Mouse (Mus musculus): ENCODE measurements around the gene Uhrf1.
A peak's percentile ranks its signal among the peaks of the same experiment; 100 is the strongest.
"Not testable (repeated sequence)": the region's sequence is repeated elsewhere in the genome, so short reads cannot be mapped to it uniquely, and the experiment has no call there.

The Uhrf1 gene

DNA sequence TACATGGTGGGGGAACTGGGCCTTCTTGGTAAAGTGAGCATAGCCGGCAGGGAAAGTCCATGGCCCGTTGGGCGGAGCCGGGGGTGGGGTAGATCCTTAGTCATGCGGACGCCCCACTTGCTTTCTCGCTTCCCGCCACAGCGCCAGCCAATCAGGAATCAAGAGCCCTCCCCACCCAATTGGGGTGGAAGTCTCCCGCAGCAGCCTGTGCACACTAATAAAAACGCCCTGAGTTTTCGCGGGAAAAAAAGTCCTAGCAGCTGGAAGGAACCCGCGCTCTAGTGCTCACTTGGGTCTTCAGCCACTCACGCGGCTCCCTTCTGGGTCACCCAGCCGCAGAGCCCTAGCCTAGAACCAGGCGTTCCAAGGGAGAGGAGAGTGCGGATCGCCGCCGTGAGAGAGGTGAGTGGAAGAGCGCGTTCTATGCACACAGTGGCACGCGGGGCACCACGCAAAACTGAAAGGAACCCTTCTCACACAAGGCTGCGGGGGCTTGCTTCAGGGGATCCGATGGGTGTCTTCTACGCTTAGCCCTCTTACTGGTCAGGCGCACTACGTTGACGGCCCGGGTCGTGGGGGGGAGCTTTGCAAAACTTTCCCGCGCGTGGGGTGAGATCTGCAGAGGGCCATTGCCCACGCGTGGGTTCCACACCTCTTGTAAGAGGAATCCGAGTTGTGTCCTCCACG is at the start of gene Uhrf1:
Gene Uhrf1 (plus strand): TSS at position 162 of the 687 bp plus-strand sequence.
- peak; percentile 67 for DNase-seq (ENCODE audit: low spot score)

DNA sequence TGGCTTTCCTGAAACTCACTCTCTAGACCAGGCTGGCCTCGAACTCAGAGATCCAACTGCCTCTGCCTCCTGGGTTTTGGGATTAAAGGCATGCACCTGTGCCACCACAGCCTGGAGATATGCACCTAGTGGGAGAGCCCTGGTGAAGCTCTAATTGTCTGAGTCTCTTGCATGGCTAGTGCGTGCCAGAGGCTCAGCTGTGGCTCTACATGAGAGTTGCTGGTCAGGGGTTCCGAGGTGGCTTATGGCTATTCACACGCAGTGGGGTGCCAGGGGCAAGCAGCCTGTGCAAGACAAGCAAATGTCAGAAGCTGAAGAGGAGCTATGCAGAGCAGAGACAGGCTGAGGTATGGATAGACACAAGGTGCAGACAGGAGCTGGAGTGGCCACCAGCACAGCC is 48.4 kb upstream of the Uhrf1 start:
- no peak for DNase-seq (ENCODE audit: low spot score)

DNA sequence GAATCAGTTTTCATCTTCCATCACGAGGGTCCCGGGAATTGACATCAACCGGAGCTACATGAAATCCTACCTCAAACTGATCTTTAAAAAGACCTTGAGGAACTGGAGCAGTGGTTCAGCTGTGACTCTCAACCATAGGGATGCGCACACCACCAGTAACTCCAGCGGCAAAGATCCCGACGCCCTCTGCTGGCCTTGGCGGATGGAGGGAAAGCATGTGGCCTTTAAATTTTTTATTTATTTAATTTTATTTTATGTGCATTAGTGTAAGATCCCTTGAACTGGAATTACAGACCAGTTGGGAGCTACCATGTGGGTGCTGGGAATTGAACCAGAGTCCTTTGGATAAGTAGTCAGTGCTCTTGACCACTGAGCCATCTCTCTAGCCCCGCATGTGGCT is 47.7 kb upstream of the Uhrf1 start:
- peak; percentile 24 for DNase-seq (ENCODE audit: low spot score)

DNA sequence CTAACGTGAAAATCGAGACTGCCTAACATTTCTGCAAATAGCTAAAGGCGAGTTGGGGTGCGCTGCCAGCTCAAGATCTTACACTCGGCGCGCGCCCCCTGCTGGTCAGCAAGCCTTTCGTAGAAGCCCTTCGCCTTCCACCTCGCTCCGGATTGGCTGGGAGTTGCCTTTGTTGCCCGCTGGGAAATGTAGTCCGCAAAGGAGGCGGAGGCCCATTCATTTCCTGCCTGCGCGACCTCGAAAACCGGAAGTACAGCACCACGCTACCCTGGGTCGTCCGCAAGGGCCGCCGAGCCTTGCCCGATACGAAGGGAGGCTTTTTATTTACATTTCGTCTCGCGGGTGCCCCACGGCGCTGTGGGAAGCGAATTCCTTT is 47.3 kb upstream of the Uhrf1 start:
- peak; percentile 99 for DNase-seq (ENCODE audit: low spot score)

DNA sequence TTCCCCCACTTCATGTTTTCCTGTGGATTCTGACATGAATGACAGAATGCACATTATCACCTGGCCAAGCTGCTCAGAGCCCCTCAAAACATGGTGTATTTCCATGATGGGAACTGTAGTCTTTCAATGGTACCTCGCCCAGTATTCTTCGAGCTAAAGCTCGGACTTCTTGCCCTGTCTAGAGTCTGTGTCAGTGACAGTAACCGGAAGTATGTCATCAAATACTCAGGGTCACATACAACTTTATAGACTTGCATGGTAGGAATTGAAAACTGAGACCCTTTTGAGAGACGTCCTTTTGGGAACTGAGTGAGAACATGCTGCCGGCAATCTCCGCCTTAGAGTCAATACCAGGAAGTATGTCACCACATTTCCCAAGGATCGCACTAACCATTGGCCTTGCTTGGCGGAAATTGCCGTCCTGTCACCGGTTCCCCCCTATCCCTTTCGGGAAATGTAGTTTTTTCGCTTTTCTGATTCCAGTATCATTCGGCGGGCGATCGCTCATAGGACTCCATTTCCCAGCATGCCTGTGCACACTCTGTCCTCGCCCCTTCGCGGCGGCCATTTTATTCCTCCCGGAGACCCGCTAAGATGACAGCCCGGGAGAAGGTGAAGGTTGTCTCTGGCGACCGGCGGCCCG is 46.8 kb upstream of the Uhrf1 start, which contains the start of gene Fem1a:
Gene Fem1a (plus strand): TSS at position 572 of the 643 bp plus-strand sequence.
- peak; percentile 99 for DNase-seq (ENCODE audit: low spot score)

DNA sequence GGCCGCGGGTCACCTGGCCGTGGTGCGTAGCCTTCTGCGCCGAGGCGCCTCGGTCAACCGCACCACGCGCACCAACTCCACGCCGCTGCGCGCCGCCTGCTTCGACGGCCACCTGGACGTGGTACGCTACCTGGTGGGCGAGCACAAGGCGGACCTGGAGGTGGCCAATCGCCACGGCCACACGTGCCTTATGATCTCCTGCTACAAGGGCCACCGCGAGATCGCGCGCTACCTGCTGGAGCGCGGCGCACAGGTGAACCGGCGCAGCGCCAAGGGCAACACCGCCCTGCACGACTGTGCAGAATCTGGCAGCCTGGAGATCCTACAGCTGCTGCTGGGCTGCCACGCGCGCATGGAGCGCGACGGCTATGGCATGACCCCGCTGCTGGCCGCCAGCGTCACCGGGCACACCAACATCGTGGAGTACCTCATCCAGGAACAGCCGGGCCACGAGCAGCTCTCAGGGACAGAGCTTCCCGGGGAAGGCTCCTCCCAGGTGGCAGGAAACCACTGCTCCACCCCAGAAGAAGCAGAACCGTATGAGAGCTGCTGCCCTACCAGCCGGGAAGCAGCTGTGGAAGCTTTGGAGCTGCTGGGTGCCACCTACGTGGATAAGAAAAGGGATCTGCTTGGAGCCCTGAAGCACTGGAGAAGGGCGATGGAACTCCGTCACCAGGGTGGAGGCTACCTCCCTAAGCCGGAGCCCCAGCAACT is 45.8 kb upstream of the Uhrf1 start:
- no peak for DNase-seq (ENCODE audit: low spot score)

DNA sequence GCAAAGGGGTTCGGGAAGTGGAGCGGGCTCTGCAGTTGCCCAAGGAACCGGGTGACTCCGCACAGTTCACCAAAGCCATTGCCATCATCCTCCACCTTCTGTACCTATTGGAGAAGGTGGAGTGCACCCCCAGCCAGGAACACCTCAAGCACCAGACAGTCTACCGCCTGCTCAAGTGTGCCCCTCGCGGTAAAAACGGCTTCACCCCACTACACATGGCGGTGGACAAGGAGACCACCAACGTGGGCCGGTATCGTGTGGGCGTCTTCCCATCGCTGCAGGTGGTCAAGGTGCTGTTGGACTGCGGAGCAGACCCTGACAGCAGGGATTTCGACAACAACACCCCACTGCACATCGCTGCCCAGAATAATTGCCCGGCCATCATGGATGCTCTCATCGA is 44.9 kb upstream of the Uhrf1 start:
- DNase-seq (ENCODE audit: low spot score) = not testable (repeated sequence)

DNA sequence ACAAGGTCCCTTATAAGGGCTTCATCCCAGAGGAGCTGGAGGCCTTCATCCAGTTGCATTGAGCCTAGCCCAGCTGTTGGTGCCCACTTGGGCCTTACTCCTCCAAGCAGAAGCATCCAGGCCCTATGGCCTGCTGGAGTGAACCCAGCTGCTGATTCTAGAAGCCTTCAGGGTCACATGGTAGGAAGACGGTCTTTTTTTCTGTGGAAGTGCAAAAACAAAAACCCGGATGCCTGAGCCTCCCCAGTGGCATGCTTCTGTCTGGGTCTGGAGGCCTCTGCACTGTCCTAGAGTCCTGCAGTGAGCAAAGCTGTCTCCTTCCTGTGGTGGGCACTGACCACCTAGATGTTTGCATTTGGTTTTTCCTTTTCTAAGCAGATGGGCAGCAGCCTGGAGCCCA is 44.3 kb upstream of the Uhrf1 start:
- DNase-seq (ENCODE audit: low spot score) = not testable (repeated sequence)

DNA sequence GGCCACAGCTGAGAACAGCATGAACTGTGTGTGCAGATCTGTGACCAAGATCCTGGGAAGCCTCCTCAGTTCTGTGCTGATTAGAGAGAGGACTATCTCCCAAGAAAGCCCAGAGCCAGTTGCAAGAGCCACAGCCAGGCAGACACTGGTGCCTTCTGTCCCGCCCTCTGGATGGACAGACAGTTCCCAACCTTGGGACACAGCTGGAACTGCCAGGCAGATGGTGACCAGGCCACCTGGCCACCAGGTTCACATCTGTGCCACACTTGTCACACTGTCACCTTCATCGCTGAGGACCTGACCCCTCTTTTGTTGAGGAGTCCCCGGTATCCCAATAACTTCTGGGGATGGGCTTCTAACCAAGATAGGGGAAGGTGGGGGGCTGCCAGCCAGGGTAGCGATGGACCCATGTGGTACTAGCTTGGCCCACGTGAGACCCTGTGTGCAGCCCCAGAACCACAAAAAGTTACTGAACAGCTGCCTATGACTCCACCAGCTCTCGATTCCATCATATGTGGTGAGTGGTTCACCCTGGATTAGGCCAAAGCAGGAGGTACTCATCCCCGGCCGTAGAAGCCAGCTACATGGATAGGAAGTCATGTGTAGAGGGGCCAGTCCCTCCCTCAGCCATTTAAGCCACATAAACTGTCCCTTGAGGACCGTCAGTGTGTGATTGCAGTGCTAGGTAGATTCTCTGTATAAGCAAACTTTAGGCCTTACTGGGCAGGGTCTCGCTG is 43.7 kb upstream of the Uhrf1 start:
- no peak for DNase-seq (ENCODE audit: low spot score)

DNA sequence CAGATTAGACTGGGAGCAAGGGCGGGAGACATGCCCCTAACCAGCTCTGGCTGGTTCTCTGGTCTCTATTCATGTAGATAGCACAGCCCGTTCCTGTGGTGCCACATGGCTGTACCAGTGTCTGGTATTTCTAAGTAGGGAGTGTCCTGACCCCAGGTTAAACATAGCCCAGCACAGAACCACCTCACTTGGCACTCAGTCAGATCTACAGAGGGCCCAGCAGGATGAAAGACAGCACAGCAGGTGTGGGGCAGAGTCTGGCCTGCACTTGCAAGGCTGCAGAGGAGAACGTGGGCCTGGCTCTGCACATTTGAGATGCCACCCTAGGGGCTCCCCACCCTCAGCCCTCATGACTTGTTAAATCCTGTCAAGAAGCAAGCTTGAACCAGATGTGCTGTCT is 42.0 kb upstream of the Uhrf1 start:
- DNase-seq (ENCODE audit: low spot score) = peak; percentile 34

DNA sequence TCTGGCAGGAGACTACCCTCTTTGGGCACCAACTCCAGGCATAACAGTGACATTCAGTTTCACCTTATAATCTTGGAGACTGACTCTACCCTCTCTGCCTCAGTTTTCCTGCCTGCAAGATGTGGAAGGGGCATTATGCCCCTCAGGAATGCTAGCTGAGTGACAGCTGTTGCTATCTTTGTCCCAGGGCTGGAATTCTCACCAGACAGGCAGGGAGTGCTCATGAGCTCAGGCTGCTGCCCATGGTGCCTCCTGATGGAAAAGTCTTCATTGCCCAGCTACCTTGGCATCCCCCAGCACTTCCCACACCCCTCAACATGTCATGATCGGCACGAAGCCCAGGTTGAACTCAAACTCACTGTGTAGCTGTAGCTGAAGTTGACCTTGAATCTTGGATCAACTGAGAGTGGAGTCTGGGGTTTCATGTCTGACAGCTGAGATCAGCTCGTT is 40.5 kb upstream of the Uhrf1 start:
- DNase-seq (ENCODE audit: low spot score) = no peak

DNA sequence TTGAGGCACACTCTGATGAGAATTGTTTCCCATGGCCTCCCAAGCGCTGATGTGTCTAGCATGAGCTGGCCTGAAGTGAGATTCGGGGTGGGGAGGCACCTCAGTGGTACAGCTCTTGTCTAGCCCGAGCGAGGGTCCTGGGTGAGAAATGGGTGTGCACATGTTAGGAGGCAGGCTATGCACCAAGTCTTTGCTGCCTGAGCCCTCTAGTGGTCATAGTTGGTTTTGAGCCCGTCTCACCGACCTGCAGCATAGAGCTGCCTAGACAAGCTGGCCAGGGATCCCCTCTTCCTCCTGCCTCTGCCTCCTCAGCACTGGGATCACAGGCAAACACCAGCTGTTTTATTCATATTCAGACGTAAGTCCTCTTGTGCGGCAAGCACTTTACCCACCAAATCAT is 39.1 kb upstream of the Uhrf1 start:
- DNase-seq (ENCODE audit: low spot score) = peak; percentile 85

DNA sequence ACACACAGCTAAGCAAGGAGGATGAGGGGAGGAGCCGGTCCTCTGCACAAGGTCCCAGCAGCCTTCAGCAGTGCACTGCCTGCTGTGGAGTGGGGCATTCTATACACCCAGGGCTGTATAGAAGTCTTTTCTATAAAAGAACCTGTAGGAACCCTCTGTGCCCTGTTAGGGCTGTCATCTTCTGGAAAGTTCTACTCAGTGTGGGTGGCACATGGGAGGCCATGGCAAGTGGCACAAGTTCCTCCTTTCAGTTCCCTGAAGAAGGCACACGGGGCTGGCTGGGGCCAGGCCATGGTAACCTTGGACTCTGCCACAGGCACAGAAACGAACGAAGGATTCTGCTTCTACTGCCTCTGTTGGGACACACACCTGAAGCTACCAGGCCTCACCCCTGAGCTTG is 38.1 kb upstream of the Uhrf1 start:
- DNase-seq (ENCODE audit: low spot score) = no peak

DNA sequence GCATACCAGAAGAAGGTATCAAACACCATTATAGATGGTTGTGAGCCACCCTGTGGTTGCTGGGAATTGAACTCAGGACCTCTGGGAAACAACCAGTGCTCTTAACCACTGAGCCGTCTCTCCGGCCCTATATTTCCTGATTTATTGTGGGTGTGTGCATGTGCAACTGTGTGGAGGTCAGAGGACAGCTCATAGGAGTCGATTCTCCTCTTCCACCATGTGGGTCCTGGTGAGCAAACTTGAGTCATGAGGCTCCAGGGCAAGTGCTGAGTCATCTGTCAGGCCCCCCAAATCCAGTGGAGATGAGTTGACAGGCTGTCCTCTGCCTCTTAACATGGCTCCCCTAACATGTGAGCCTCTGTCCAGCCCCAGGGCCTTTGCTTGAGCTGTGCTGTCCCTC is 37.3 kb upstream of the Uhrf1 start:
- DNase-seq (ENCODE audit: low spot score) = no peak

DNA sequence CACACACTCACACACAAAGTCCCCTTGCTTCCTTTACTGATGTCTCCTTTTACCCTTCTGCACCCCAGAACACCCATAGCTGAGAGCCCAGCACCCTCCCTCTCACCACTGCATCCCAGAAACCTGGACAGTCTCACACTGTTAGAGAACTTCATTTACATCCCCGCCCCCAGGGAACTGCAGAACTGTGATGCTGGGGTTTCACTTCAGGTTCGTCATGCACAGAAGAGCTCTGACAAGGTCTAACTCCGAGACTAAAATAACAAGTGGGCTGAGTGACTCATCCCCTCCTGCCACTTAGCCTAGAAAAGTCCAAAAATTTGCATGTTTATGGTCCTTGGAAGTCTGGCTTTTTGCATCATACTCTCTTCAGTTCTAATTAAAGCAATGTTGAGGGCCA is 36.9 kb upstream of the Uhrf1 start:
- DNase-seq (ENCODE audit: low spot score) = peak; percentile 56

DNA sequence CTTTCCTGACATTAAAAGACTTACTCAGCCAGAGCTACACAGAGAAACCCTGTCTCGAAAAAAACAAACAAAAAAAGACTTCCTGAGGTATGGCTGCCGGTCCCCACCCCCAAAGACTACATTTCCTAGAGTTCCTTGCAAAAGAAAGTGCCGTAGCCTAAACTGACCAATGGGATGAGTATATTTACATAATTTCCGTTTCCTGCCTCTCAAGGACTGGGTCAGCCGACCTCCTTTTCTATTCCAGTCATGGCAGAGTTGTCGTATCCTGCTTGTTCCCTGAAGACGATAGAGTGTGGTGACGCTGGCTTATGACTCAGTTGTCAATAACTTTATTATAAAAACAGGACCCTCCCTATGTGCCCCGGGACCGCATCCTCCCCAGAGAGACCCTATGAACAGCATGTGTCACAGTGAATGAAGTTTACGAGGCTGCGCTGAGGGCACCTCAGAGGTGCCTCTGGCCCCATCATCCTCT is 33.9 kb upstream of the Uhrf1 start:
- peak; percentile 90 for DNase-seq (ENCODE audit: low spot score)

DNA sequence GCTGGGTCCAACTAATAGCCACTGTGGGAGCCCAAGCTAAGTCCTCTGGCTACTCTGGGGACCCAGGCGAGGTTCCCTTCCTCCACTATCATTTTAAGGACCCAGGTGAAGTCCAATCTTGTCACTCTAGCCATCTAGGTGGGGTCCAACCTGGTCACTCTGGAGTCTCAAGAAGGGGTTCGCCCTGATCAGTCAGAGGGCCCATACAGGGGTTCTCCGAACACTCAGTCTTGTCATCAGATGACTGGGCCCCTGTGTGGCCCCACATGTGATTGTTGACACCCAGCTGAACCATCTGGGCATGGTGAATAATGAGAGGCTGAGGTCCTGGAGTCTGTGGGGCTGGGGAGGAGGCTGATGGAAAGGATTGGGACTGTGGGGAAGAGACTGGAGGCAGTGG is 33.4 kb upstream of the Uhrf1 start:
- DNase-seq (ENCODE audit: low spot score) = no peak

DNA sequence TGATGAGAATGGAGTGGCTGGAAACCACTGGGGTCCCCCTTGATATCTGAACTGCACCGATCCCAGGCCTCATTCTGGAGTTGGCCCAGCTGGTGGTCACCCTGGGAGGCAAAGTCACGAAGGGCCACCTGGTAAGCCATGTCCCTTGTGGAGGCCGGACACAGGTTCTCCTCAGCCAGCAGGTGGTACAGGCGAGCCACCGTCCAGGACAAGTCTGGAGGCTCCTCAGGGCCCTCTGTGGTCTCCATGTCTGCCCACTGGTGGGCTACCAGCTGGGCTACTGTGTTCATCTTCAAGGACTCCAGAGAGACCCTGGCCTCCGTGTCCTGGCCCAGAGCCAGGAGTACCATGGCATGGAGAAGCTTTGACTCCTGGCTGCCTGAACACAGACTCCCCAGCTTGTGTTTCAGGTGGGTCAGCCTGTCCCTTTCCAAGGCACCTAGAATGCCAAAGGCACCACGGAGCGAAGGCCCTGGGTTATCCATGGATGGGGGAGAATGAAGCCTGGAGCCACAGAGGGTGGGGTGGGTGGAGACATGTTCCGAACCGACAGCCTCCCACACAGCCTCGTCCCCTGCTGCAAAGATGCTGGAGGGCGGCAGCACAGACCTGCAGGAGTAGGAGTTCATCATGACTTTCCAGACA is 31.4 kb upstream of the Uhrf1 start:
- DNase-seq (ENCODE audit: low spot score) = no peak

DNA sequence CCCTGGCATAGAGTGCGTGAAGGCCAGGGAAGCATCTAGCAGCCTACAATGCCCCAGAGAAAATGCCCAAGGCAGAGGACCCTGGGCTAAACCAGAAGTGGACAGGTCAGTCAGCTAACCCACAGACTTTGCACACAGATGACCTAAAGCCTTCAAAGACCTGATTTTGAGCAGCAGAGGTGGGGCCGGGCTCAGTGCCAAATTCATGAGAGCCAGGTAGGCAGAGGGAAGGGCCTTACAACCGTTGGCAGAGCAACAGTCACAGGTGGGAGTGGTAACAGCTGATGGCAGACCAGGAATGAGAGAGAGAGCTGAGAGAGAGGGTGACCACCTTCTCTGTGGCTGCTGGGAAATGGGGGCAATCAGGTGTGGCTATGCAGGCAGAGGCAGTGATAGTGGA is 30.5 kb upstream of the Uhrf1 start:
- peak; percentile 55 for DNase-seq (ENCODE audit: low spot score)

DNA sequence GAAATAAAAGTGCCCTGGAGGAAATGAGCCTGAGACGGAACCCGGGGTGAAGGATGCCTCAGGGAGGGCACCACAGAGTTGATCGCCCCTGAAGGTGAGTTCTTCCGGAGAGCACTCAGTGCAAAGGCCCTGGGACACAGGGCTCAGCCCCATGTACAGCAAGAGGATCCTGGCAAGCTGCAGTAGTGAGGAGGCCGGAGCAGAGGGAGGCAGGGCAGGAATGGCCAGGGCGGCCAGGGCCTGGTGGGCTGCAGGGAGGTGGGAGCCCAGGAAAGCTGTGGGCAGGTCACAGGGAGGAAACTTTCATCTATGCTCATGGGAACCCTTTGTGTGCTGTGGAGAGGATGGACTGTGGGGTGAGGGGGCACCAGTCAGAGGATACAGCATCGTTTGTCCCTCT is 29.6 kb upstream of the Uhrf1 start:
- no peak for DNase-seq (ENCODE audit: low spot score)

DNA sequence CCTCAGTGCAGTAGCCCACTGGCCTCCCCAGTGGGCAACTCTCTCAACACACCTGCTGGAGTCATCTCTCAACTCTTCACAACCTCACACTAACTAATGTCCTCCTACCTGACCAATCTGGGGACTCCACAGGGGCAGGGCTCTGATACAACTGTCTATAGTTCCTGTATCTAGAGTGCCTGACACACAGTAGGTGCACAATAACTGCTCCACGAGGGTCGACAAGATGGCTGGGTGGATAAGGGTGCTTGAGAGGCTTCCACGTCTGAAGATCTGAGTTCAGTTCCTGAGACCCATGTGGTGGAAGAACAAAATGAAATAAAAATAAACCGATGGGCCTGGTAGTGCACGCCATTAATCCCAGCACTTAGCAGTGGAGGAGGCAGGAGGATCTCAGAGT is 29.1 kb upstream of the Uhrf1 start:
- no peak for DNase-seq (ENCODE audit: low spot score)
